Mouse (Mus musculus): ENCODE data around the gene Cyp1a1. TPM values are rescaled to one million over a fixed set of nuclear protein-coding genes. Genes with fewer than 3 reads are reported as not detected.

The Cyp1a1 gene
- polyA plus RNA-seq, 1 experiment from 2014 or later: not detected

Other genes starting within 250 kb of the Cyp1a1 start
- 17.9 and 19.9 TPM in 2 replicates for gene Ppcdc, start 247.8 kb upstream of the Cyp1a1 start, polyA plus RNA-seq (2014; fragmentation: Nextera tagmentation; extraction: Ambion mirVana)
- gene Scamp5, start 219.9 kb upstream of the Cyp1a1 start, polyA plus RNA-seq (2014; fragmentation: Nextera tagmentation; extraction: Ambion mirVana): 6.9 and 7.4 TPM in 2 replicates
- 0.91 and 2.1 TPM in 2 replicates for gene Rpp25, start 183.9 kb upstream of the Cyp1a1 start, polyA plus RNA-seq (2014; fragmentation: Nextera tagmentation; extraction: Ambion mirVana)
- 585 and 615 TPM in 2 replicates for gene Cox5a, start 166.7 kb upstream of the Cyp1a1 start, polyA plus RNA-seq (2014; fragmentation: Nextera tagmentation; extraction: Ambion mirVana)
- gene Fam219b, start 150.4 kb upstream of the Cyp1a1 start, polyA plus RNA-seq (2014; fragmentation: Nextera tagmentation; extraction: Ambion mirVana): 15.3 and 15.8 TPM in 2 replicates
- 41.5 and 42.9 TPM in 2 replicates for gene Mpi, start 135.2 kb upstream of the Cyp1a1 start, polyA plus RNA-seq (2014; fragmentation: Nextera tagmentation; extraction: Ambion mirVana)
- gene Scamp2, start 127.0 kb upstream of the Cyp1a1 start, polyA plus RNA-seq (2014; fragmentation: Nextera tagmentation; extraction: Ambion mirVana): 49.9 and 50.2 TPM in 2 replicates
- 5.2 and 6.1 TPM in 2 replicates for gene Ulk3, start 98.5 kb upstream of the Cyp1a1 start, polyA plus RNA-seq (2014; fragmentation: Nextera tagmentation; extraction: Ambion mirVana)
- 0.81 and 1.3 TPM in 2 replicates for gene Cplx3, start 81.6 kb upstream of the Cyp1a1 start, polyA plus RNA-seq (2014; fragmentation: Nextera tagmentation; extraction: Ambion mirVana)
- not detected in 2 replicates for gene Lman1l, start 67.2 kb upstream of the Cyp1a1 start, polyA plus RNA-seq (2014; fragmentation: Nextera tagmentation; extraction: Ambion mirVana)
- gene Csk, start 34.3 kb upstream of the Cyp1a1 start, polyA plus RNA-seq (2014; fragmentation: Nextera tagmentation; extraction: Ambion mirVana): 30.7 and 31.4 TPM in 2 replicates
- not detected in 2 replicates for gene Cyp1a2, start 4.2 kb upstream of the Cyp1a1 start, polyA plus RNA-seq (2014; fragmentation: Nextera tagmentation; extraction: Ambion mirVana)
- gene Edc3, start 20.6 kb downstream of the Cyp1a1 start, polyA plus RNA-seq (2014; fragmentation: Nextera tagmentation; extraction: Ambion mirVana): 28.1 and 29.1 TPM in 2 replicates
- 70.0 and 79.3 TPM in 2 replicates for gene Clk3, start 77.9 kb downstream of the Cyp1a1 start, polyA plus RNA-seq (2014; fragmentation: Nextera tagmentation; extraction: Ambion mirVana)
- gene Arid3b, start 148.9 kb downstream of the Cyp1a1 start, polyA plus RNA-seq (2014; fragmentation: Nextera tagmentation; extraction: Ambion mirVana): 23.2 and 24.3 TPM in 2 replicates
- gene Ubl7, start 223.1 kb downstream of the Cyp1a1 start, polyA plus RNA-seq (2014; fragmentation: Nextera tagmentation; extraction: Ambion mirVana): 115 and 123 TPM in 2 replicates

Measured in embryonic facial prominence, embryonic 11.5 days (tissue).